Mouse (Mus musculus): ENCODE results near the gene Atp5j2. TPM values are rescaled to one million over a fixed set of nuclear protein-coding genes. Genes with fewer than 3 reads are reported as not detected.
"Not testable (repeated sequence)": the region's sequence is repeated elsewhere in the genome, so short reads cannot be mapped to it uniquely, and the experiment has no call there.

The Atp5j2 gene
- total RNA-seq (2014; fragmentation: Nextera tagmentation) (428 and 470 TPM in 2 replicates), total RNA-seq (2017) (74.1 and 117 TPM in 2 replicates)

GRCm38 (mm10) chr5:145191962-145192361 is at the start of gene Atp5j2:
Gene Atp5j2, minus strand, starts transcription at chr5:145192062.
- no peak for ATAC-seq (replicated peaks; ENCODE audit: low FRiP score, low TSS enrichment, poor library complexity, severe bottlenecking)

GRCm38 (mm10) chr5:145234636-145235035 is 42.8 kb upstream of the Atp5j2 start:
- ATAC-seq (replicated peaks; ENCODE audit: low FRiP score, low TSS enrichment, poor library complexity, severe bottlenecking), result peak; percentile 48

GRCm38 (mm10) chr5:145231893-145232411 is 40.1 kb upstream of the Atp5j2 start:
- peak; percentile 14; the same call in 1 of the 2 replicates for ATAC-seq (replicated peaks; ENCODE audit: low FRiP score, low TSS enrichment, poor library complexity, severe bottlenecking)

- peak; percentile 92 for ATAC-seq (replicated peaks; ENCODE audit: low FRiP score, low TSS enrichment, poor library complexity, severe bottlenecking)
These were observed 39.6 kb upstream of the Atp5j2 start, which contains the start of gene Zfp655 for GRCm38 (mm10) chr5:145231367-145231871. Gene Zfp655, plus strand, starts transcription at chr5:145231715.

GRCm38 (mm10) chr5:145230641-145231040 is 38.8 kb upstream of the Atp5j2 start:
- no peak for ATAC-seq (replicated peaks; ENCODE audit: low FRiP score, low TSS enrichment, poor library complexity, severe bottlenecking)

GRCm38 (mm10) chr5:145229283-145229682 is 37.4 kb upstream of the Atp5j2 start:
- ATAC-seq (replicated peaks; ENCODE audit: low FRiP score, low TSS enrichment, poor library complexity, severe bottlenecking), result not testable (repeated sequence)

GRCm38 (mm10) chr5:145226453-145226852 is 34.6 kb upstream of the Atp5j2 start:
- ATAC-seq (replicated peaks; ENCODE audit: low FRiP score, low TSS enrichment, poor library complexity, severe bottlenecking), result no peak

GRCm38 (mm10) chr5:145223395-145223794 is 31.5 kb upstream of the Atp5j2 start:
- 0 out of 2 replicates have a peak, but pooled peaks have one; percentile 10 for ATAC-seq (replicated peaks; ENCODE audit: low FRiP score, low TSS enrichment, poor library complexity, severe bottlenecking)

- peak; percentile 22; the same call in 1 of the 2 replicates for ATAC-seq (replicated peaks; ENCODE audit: low FRiP score, low TSS enrichment, poor library complexity, severe bottlenecking)
These were observed 31.0 kb upstream of the Atp5j2 start for GRCm38 (mm10) chr5:145222840-145223239.

GRCm38 (mm10) chr5:145219981-145220380 is 28.1 kb upstream of the Atp5j2 start:
- ATAC-seq (replicated peaks; ENCODE audit: low FRiP score, low TSS enrichment, poor library complexity, severe bottlenecking), result no peak

- ATAC-seq (replicated peaks; ENCODE audit: low FRiP score, low TSS enrichment, poor library complexity, severe bottlenecking), result no peak
These were observed 26.8 kb upstream of the Atp5j2 start for GRCm38 (mm10) chr5:145218671-145219070.

GRCm38 (mm10) chr5:145218206-145218605 is 26.3 kb upstream of the Atp5j2 start:
- no peak for ATAC-seq (replicated peaks; ENCODE audit: low FRiP score, low TSS enrichment, poor library complexity, severe bottlenecking)

- no peak for ATAC-seq (replicated peaks; ENCODE audit: low FRiP score, low TSS enrichment, poor library complexity, severe bottlenecking)
These were observed 25.9 kb upstream of the Atp5j2 start for GRCm38 (mm10) chr5:145217746-145218145.

- peak; percentile 40 for ATAC-seq (replicated peaks; ENCODE audit: low FRiP score, low TSS enrichment, poor library complexity, severe bottlenecking)
These were observed 22.8 kb upstream of the Atp5j2 start for GRCm38 (mm10) chr5:145214679-145215078.

- no peak for ATAC-seq (replicated peaks; ENCODE audit: low FRiP score, low TSS enrichment, poor library complexity, severe bottlenecking)
These were observed 21.6 kb upstream of the Atp5j2 start for GRCm38 (mm10) chr5:145213505-145213904.

GRCm38 (mm10) chr5:145212216-145212615 is 20.4 kb upstream of the Atp5j2 start:
- no peak for ATAC-seq (replicated peaks; ENCODE audit: low FRiP score, low TSS enrichment, poor library complexity, severe bottlenecking)

GRCm38 (mm10) chr5:145211340-145211739 is 19.5 kb upstream of the Atp5j2 start:
- ATAC-seq (replicated peaks; ENCODE audit: low FRiP score, low TSS enrichment, poor library complexity, severe bottlenecking), result no peak

- not testable (repeated sequence) for ATAC-seq (replicated peaks; ENCODE audit: low FRiP score, low TSS enrichment, poor library complexity, severe bottlenecking)
These were observed 16.5 kb upstream of the Atp5j2 start for GRCm38 (mm10) chr5:145208391-145208790.

- no peak for ATAC-seq (replicated peaks; ENCODE audit: low FRiP score, low TSS enrichment, poor library complexity, severe bottlenecking)
These were observed 16.1 kb upstream of the Atp5j2 start for GRCm38 (mm10) chr5:145207954-145208353.

- ATAC-seq (replicated peaks; ENCODE audit: low FRiP score, low TSS enrichment, poor library complexity, severe bottlenecking), result no peak
These were observed 15.5 kb upstream of the Atp5j2 start for GRCm38 (mm10) chr5:145207385-145207784.

- no peak for ATAC-seq (replicated peaks; ENCODE audit: low FRiP score, low TSS enrichment, poor library complexity, severe bottlenecking)
These were observed 13.2 kb upstream of the Atp5j2 start for GRCm38 (mm10) chr5:145205041-145205440.
